Mouse (Mus musculus): ENCODE data around the gene Rnf148. TPM values are rescaled to one million over a fixed set of nuclear protein-coding genes. Genes with fewer than 3 reads are reported as not detected.

The Rnf148 gene
- polyA plus RNA-seq, 1 experiment from 2014 or later = not detected

Other genes starting within 250 kb of the Rnf148 start
- gene Rnf133, start 4.8 kb downstream of the Rnf148 start, polyA plus RNA-seq (2015; fragmentation: Nextera tagmentation; extraction: Ambion mirVana) = not detected in 2 replicates
- gene Cadps2, start 184.3 kb upstream of the Rnf148 start, polyA plus RNA-seq (2015; fragmentation: Nextera tagmentation; extraction: Ambion mirVana) = 0.55 and 0.57 TPM in 2 replicates

Data from intestine, embryonic 16.5 days (tissue).